Mouse (Mus musculus) cerebellum, adult 2 months (tissue): ENCODE data around the gene Tango6.

ENCODE experiments used
- CTCF ChIP-seq: fragments of 200-500 bp; IDR thresholded peaks from 2 replicates; pipeline ENCODE4 v1.5.1; 2011; ENCODE audit warnings: low read depth, mild to moderate bottlenecking, control low read depth, low read length, moderate library complexity, borderline replicate concordance; ENCODE audit not compliant: insufficient read depth
- POLR2A ChIP-seq: fragments of 200-500 bp; IDR thresholded peaks from 2 replicates; pipeline ENCODE4 v1.6.1; 2011; ENCODE audit warnings: low read length, control low read depth, borderline replicate concordance; ENCODE audit not compliant: insufficient read depth

DNA sequence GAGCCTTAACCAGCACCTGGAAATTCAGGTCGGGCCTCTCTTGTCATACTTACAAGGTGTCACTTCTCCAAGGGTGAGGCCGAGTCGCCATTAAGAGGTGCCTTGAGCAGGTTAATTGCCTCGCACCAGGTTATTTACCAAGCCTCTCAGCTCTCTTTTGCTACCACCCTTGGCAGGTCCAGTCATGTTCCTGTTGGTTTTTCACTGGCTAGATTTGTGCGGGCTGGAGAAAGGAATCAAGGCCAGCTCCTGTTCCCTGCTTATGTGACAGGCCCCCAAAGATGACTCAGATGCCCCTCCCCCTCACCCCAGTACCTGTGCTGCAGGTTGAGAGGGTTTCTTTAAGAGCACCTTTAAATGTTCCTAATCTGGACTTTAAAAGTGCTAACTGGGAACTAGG lies 36.1 kb upstream of the Tango6 start:
- TF ChIP-seq POLR2A (no peak), CTCF (no peak)
